Comparison of ENCODE assay signal across 21 mouse cellular contexts in genomic region chr2:125454781-125455180, GRCm38 (mm10). TPM values are rescaled to one million over a fixed set of nuclear protein-coding genes. Genes with fewer than 3 reads are reported as not detected.
DNase-seq lines count a peak whose midpoint lies in the region; ATAC-seq lines count a peak whose summit lies in the region.
"Had no signal": no experiment of that assay in that cellular context is flagged by ENCODE, and none has a peak within 500 bp of the region (broad histone marks: within the 10 kb centered on the region; RNA-seq: fewer than 3 reads in every experiment).

No protein-coding gene starts in this region.

- H3K9ac ChIP-seq in midbrain, embryonic 13.5 days (replicated peaks) = no peak overlapping the region
- H3K9ac ChIP-seq: embryonic facial prominence, embryonic 13.5 days; forebrain, embryonic 12.5 days; heart, embryonic 15.5 days; hindbrain, embryonic 15.5 days had no signal

- H3K9me3 ChIP-seq in midbrain, embryonic 13.5 days = no peaks in the 10 kb centered on the region
- H3K9me3 ChIP-seq: embryonic facial prominence, embryonic 13.5 days; forebrain, embryonic 12.5 days; heart, embryonic 15.5 days; hindbrain, embryonic 10.5 days; hindbrain, embryonic 15.5 days had no signal

- no peak overlapping the region for H3K4me3 ChIP-seq in midbrain, embryonic 13.5 days (replicated peaks)
- H3K4me3 ChIP-seq: embryonic facial prominence, embryonic 13.5 days; forebrain, embryonic 12.5 days; heart, adult 2 months; heart, embryonic 15.5 days; hindbrain, embryonic 10.5 days; hindbrain, embryonic 15.5 days had no signal

- no peak overlapping the region for H3K4me2 ChIP-seq in midbrain, embryonic 13.5 days (replicated peaks)
- H3K4me2 ChIP-seq: embryonic facial prominence, embryonic 13.5 days; forebrain, embryonic 12.5 days; heart, embryonic 11.5 days; heart, embryonic 15.5 days; hindbrain, embryonic 15.5 days had no signal

- no peak for ATAC-seq in midbrain, embryonic 13.5 days
- ATAC-seq: forebrain, embryonic 16.5 days had no signal

- WGBS in midbrain, embryonic 13.5 days = 92% methylated on average over 5 of the region's 5 CpGs

- H3K27ac ChIP-seq in midbrain, embryonic 13.5 days = no peak overlapping the region
- H3K27ac ChIP-seq: embryonic facial prominence, embryonic 13.5 days; forebrain, embryonic 12.5 days; heart, adult 2 months; heart, embryonic 15.5 days; hindbrain, embryonic 10.5 days; hindbrain, embryonic 15.5 days had no signal

- peaks cover 15% of the 10 kb centered on the region for H3K4me1 ChIP-seq in midbrain, embryonic 13.5 days (replicated peaks)
- H3K4me1 ChIP-seq: hindbrain, embryonic 15.5 days had no signal

- DNase-seq in heart, adult 11 months = peak; percentile 80
- no peak for DNase-seq in heart, postnatal 4 days
- DNase-seq in 416B (ENCODE audit: low read depth) = peak; percentile 39
- peak; percentile 59 for DNase-seq in adrenal gland, adult 8-10 months
- DNase-seq in adrenal gland, postnatal 36 days = peak; percentile 47 to 58
- no peak for DNase-seq in right cerebral cortex, adult 18-20 months
- DNase-seq: cerebellum, adult 18-20 months; cerebellum, adult 9-11 months; cerebellum, postnatal 36 days; gastrocnemius, postnatal 10 days; heart, postnatal 14 days had no signal

- no peaks in the 10 kb centered on the region for H3K27me3 ChIP-seq in midbrain, embryonic 13.5 days
- H3K27me3 ChIP-seq: CH12.LX; embryonic facial prominence, embryonic 13.5 days; forebrain, embryonic 12.5 days; heart, embryonic 15.5 days; hindbrain, embryonic 15.5 days had no signal

- no peaks in the 10 kb centered on the region for H3K36me3 ChIP-seq in midbrain, embryonic 13.5 days
- H3K36me3 ChIP-seq: embryonic facial prominence, embryonic 13.5 days; forebrain, embryonic 12.5 days; heart, embryonic 15.5 days; hindbrain, embryonic 10.5 days; hindbrain, embryonic 15.5 days had no signal

RNA-seq across cellular contexts. Expression of gene Gm9913, which starts 50.1 kb away (rescaled TPM):
- total RNA-seq in heart, postnatal 4 days (2021) = under 1 TPM; 0.57 to 0.65 TPM
- under 1 TPM in 1 of 4 experiments, not detected in 3; 0.11 TPM for total RNA-seq in adrenal gland, adult 8-10 months (2022)
- not detected for total RNA-seq in adrenal gland, postnatal 36 days (2021)
- polyA plus RNA-seq in midbrain, embryonic 13.5 days (2015; fragmentation: Nextera tagmentation; extraction: Ambion mirVana) = 0.11 TPM in 1 of 2 replicates, not detected in the other
- total RNA-seq: CH12.LX had no signal

RNA-seq across cellular contexts. Expression of gene Fbn1, which starts 53.0 kb away (rescaled TPM):
- total RNA-seq in heart, postnatal 4 days (2021) = 100 to 1,000 TPM; 223 to 241 TPM
- total RNA-seq in adrenal gland, adult 8-10 months (2022) = 10 to 100 TPM; 11.4 to 25.4 (median 14.2) TPM
- 10 to 100 TPM; 45.1 to 84.3 TPM for total RNA-seq in adrenal gland, postnatal 36 days (2021)
- polyA plus RNA-seq in midbrain, embryonic 13.5 days (2015; fragmentation: Nextera tagmentation; extraction: Ambion mirVana) = 2.0 and 2.6 TPM in 2 replicates

Comparison
In these comparisons a context has a peak if more than half of its experiments do, and no peak if none do; other contexts are left out.
1. DNase-seq: peak in heart, adult 11 months (single experiment), 416B (single experiment), adrenal gland, adult 8-10 months (single experiment) and adrenal gland, postnatal 36 days (2 of 2); none in heart, postnatal 4 days (single experiment) and right cerebral cortex, adult 18-20 months (single experiment).